Mouse (Mus musculus) megakaryocyte, embryonic 14.5 days (primary cell): ENCODE data around the gene Acsbg2. TPM values are rescaled to one million over a fixed set of nuclear protein-coding genes. Genes with fewer than 3 reads are reported as not detected.
"Not testable (repeated sequence)": the region's sequence is repeated elsewhere in the genome, so short reads cannot be mapped to it uniquely, and the experiment has no call there.

Experiments used
- H3K27me3 ChIP-seq: replicated peaks from 2 replicates; pipeline ENCODE3; 2012; ENCODE audit warnings: inconsistent platforms
- H3K36me3 ChIP-seq: replicated peaks from 2 replicates; pipeline ENCODE3; 2012; ENCODE audit warnings: low read length, inconsistent platforms, mixed read lengths
- H3K4me1 ChIP-seq: 2 replicates; pipeline ENCODE4 v1.6.1; 2012; ENCODE audit warnings: inconsistent platforms
- H3K4me3 ChIP-seq: replicated peaks from 2 replicates; pipeline ENCODE3; 2012; ENCODE audit warnings: moderate library complexity, mild to moderate bottlenecking, inconsistent platforms
- H3K9me3 ChIP-seq: 2 replicates; pipeline ENCODE4 v1.6.1; 2012; ENCODE audit warnings: inconsistent platforms
- FLI1 ChIP-seq: IDR thresholded peaks from 2 replicates; pipeline ENCODE4 v1.6.1; 2012; ENCODE audit warnings: low read length, inconsistent platforms, mixed read lengths
- GATA1 ChIP-seq: IDR thresholded peaks from 3 replicates; pipeline ENCODE4 v1.6.1; 2012; ENCODE audit warnings: mixed read lengths, low read length, inconsistent platforms, borderline replicate concordance
- polyA plus RNA-seq: library from polyadenylated mRNA; stranded (reverse); fragments of >175 nt; gene quantifications from 2 replicates; pipeline ENCODE4 v1.2.3, GENCODE M21; 2012; ENCODE audit warnings: low replicate concordance; ENCODE audit not compliant: insufficient read depth

Acsbg2 gene
- polyA plus RNA-seq, result not detected in 2 replicates

DNA sequence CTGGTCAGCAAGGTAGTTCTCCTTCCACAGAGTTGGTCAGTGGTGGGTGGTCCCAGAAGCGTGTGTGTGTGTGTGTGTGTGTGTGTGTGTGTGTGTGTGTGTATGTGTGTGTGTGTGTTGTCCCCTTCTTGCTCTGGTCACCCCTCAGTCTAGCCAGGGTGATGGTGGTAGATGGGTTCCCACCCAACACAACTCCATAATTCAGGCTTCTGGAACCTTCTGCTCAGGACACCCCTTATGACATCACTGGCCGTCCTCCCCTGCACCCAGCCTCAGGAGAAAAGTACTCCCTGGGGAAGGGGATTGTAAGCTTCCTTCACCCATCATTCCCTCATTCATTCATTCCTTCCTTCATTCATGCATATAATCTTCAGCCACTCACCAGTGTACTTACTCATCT is at the start of gene Acsbg2:
TSS of gene Acsbg2 (minus strand) at position 211 of the 400 bp plus-strand sequence.
- peak within 1 kb of the TSS; percentile 5 for H3K4me3 ChIP-seq
- H3K9me3 ChIP-seq, result peaks cover 5% of the 10 kb centered on the region; the same call in 1 of the 2 replicates
- TF ChIP-seq GATA1 (no peak), FLI1 (no peak)
- peaks cover 45% of the 10 kb centered on the region for H3K4me1 ChIP-seq
- no peaks in the 10 kb centered on the region for H3K36me3 ChIP-seq
- H3K27me3 ChIP-seq, result peaks cover 27% of the 10 kb centered on the region

DNA sequence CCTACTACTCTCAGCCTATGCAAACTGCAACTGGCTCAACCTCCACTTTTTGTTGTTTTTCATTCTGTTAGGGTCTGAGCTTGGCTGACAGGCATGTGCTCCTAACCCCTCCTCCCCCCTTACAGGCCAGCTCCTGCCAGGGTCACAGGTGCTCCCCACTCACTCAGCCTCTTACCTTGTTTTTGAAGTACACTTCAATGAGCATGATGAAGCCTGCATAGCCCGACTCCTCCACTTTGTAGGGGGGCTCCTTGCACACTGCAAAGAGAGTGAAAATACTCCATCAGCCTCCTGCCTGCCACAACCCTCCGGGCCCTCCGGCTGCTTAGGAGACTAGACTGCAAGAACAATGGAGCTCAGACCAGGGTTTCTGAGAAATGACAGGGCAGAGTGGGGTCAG is 45.5 kb upstream of the Acsbg2 start:
- Histone ChIP-seq H3K4me3 (no peak overlapping the region), H3K9me3 (0 out of 2 replicates have a peak, but pooled peaks cover 3% of the 10 kb centered on the region), H3K36me3 (peaks cover 85% of the 10 kb centered on the region), H3K4me1 (peaks cover 36% of the 10 kb centered on the region), H3K27me3 (no peaks in the 10 kb centered on the region)
- TF ChIP-seq GATA1 (no peak), FLI1 (no peak)

- H3K36me3 ChIP-seq, result peaks cover 85% of the 10 kb centered on the region
- TF ChIP-seq GATA1, result no peak
- TF ChIP-seq FLI1, result no peak
- H3K27me3 ChIP-seq, result no peaks in the 10 kb centered on the region
These were observed 42.9 kb upstream of the Acsbg2 start for GRCm38 (mm10) chr17:56917166-56917565.

DNA sequence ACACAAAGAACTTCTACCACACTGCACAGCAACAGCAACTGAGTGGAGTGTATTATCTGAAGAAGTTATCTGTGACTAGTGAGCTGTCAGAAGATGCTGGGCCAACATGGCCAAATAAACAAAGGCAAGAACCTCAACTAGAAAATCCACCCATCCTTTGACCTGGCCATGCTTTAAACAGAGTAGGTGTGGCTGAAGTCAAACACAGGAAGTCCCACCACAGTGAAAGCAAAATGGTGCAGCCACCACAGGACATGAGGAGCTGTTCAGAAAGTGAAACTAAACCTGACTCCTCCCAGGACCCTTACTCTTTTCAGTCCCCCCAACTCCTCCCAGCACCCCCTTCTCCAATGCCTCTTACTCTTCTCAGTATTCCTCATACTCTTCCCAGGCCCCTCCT is 39.2 kb upstream of the Acsbg2 start:
- Histone ChIP-seq H3K27me3 (no peaks in the 10 kb centered on the region), H3K36me3 (peaks cover 84% of the 10 kb centered on the region), H3K4me3 (peak overlapping the region; percentile 21)

More at GRCm38 (mm10) chr17:56917166-56917565, 42.9 kb upstream of the Acsbg2 start:
- H3K4me3 ChIP-seq, result no peak overlapping the region
- peaks cover 51% of the 10 kb centered on the region for H3K4me1 ChIP-seq
- no peaks in the 10 kb centered on the region for H3K9me3 ChIP-seq

GRCm38 (mm10) chr17:56913023-56913422 is 38.8 kb upstream of the Acsbg2 start:
- peaks cover 86% of the 10 kb centered on the region for H3K36me3 ChIP-seq
- H3K27me3 ChIP-seq, result no peaks in the 10 kb centered on the region
- TF ChIP-seq GATA1 (no peak), FLI1 (no peak)
- no peaks in the 10 kb centered on the region for H3K9me3 ChIP-seq
- H3K4me3 ChIP-seq, result no peak overlapping the region
- H3K4me1 ChIP-seq, result peaks cover 64% of the 10 kb centered on the region

More for the DNA sequence above, 39.2 kb upstream of the Acsbg2 start:
- Histone ChIP-seq H3K4me1 (peaks cover 59% of the 10 kb centered on the region), H3K9me3 (no peaks in the 10 kb centered on the region)
- no peak for TF ChIP-seq FLI1
- no peak for TF ChIP-seq GATA1

DNA sequence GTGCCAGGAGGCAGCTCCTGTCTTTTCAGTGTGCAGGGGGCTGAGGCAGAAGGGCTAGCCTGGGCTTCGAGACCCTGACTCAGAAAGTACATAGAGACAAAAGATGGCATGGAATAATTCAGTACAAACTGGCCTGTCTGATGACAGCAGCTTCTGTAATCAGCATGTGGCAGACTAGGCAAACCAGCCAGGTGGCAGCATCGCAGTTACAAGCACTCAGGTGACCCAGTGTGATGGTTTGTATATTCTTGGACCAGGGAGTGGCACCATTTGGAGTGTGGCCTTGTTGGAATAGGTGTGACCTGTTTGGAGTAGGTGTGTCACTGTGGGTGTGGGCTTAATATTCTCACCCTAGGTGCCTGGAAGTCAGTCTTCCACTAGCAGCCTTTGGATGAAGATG is 35.5 kb upstream of the Acsbg2 start:
- not testable (repeated sequence) for H3K9me3 ChIP-seq, H3K4me3 ChIP-seq, H3K27me3 ChIP-seq
- Histone ChIP-seq H3K4me1 (peaks cover 78% of the 10 kb centered on the region), H3K36me3 (peaks cover 93% of the 10 kb centered on the region)

DNA sequence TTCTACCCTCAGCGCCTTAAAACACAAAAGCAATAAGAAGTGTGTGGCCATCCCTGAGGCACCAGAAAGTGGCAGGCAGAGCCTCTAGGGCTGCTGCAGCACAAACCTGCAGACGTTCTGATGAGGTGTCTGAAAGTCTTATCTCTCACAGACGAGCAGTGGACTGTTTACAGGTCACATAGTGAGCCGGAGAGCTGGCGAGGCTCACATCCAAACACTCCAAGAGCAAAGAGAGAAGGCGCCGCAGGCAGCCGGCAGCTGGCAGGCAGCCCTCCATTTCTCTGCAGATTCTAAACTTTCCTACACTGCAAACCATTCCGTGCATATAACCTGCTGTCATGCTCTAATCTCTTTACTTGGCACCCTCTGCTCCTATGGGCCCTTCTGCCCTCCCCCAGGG is 33.6 kb upstream of the Acsbg2 start:
- Histone ChIP-seq H3K36me3 (peaks cover 94% of the 10 kb centered on the region), H3K9me3 (no peaks in the 10 kb centered on the region), H3K27me3 (no peaks in the 10 kb centered on the region), H3K4me3 (no peak overlapping the region), H3K4me1 (peaks cover 70% of the 10 kb centered on the region)
- no peak for TF ChIP-seq GATA1

GRCm38 (mm10) chr17:56907096-56907495 is 32.8 kb upstream of the Acsbg2 start:
- no peaks in the 10 kb centered on the region for H3K9me3 ChIP-seq

GRCm38 (mm10) chr17:56906166-56906565 is 31.9 kb upstream of the Acsbg2 start:
- TF ChIP-seq GATA1, result no peak

More at GRCm38 (mm10) chr17:56907096-56907495, 32.8 kb upstream of the Acsbg2 start:
- peaks cover 73% of the 10 kb centered on the region for H3K4me1 ChIP-seq
- no peak overlapping the region for H3K4me3 ChIP-seq
- TF ChIP-seq GATA1 (no peak), FLI1 (no peak)
- no peaks in the 10 kb centered on the region for H3K27me3 ChIP-seq
- peaks cover 96% of the 10 kb centered on the region for H3K36me3 ChIP-seq

GRCm38 (mm10) chr17:56902698-56903097 is 28.5 kb upstream of the Acsbg2 start:
- TF ChIP-seq GATA1 (no peak), FLI1 (no peak)
- peaks cover 87% of the 10 kb centered on the region for H3K4me1 ChIP-seq
- no peaks in the 10 kb centered on the region for H3K9me3 ChIP-seq
- H3K4me3 ChIP-seq, result no peak overlapping the region
- H3K36me3 ChIP-seq, result peaks cover 98% of the 10 kb centered on the region
- no peaks in the 10 kb centered on the region for H3K27me3 ChIP-seq

More at GRCm38 (mm10) chr17:56906166-56906565, 31.9 kb upstream of the Acsbg2 start:
- Histone ChIP-seq H3K36me3 (peaks cover 96% of the 10 kb centered on the region), H3K27me3 (no peaks in the 10 kb centered on the region), H3K4me3 (no peak overlapping the region), H3K4me1 (peaks cover 76% of the 10 kb centered on the region), H3K9me3 (no peaks in the 10 kb centered on the region)

GRCm38 (mm10) chr17:56897630-56898195 is 23.5 kb upstream of the Acsbg2 start:
- peaks cover 100% of the 10 kb centered on the region for H3K36me3 ChIP-seq
- H3K4me1 ChIP-seq, result peaks cover 62% of the 10 kb centered on the region
- TF ChIP-seq GATA1 (no peak), FLI1 (no peak)
- H3K9me3 ChIP-seq, result no peaks in the 10 kb centered on the region
- H3K4me3 ChIP-seq, result peak overlapping the region; percentile 54
- H3K27me3 ChIP-seq, result no peaks in the 10 kb centered on the region
